Mouse (Mus musculus): ENCODE results near the gene Sgo1. TPM values are rescaled to one million over a fixed set of nuclear protein-coding genes. Genes with fewer than 3 reads are reported as not detected.

The Sgo1 gene
- total RNA-seq, 2 experiments from 2014 or later = 26.3 to 44.7 TPM

- no peak for ATAC-seq (replicated peaks; ENCODE audit: low FRiP score, low TSS enrichment, poor library complexity, severe bottlenecking)
Observed at GRCm38 (mm10) chr17:53655081-53655480, 34.1 kb downstream of the Sgo1 start.

- ATAC-seq (replicated peaks; ENCODE audit: low FRiP score, low TSS enrichment, poor library complexity, severe bottlenecking) = no peak
Observed at GRCm38 (mm10) chr17:53654596-53654995, 34.5 kb downstream of the Sgo1 start.

GRCm38 (mm10) chr17:53650251-53650661 is 38.9 kb downstream of the Sgo1 start:
- no peak for ATAC-seq (replicated peaks; ENCODE audit: low FRiP score, low TSS enrichment, poor library complexity, severe bottlenecking)

- no peak for ATAC-seq (replicated peaks; ENCODE audit: low FRiP score, low TSS enrichment, poor library complexity, severe bottlenecking)
Observed at GRCm38 (mm10) chr17:53643360-53643759, 45.8 kb downstream of the Sgo1 start.

- no peak for ATAC-seq (replicated peaks; ENCODE audit: low FRiP score, low TSS enrichment, poor library complexity, severe bottlenecking)
Observed at GRCm38 (mm10) chr17:53631344-53631743, 57.8 kb downstream of the Sgo1 start.

GRCm38 (mm10) chr17:53628131-53628530 is 61.0 kb downstream of the Sgo1 start:
- ATAC-seq (replicated peaks; ENCODE audit: low FRiP score, low TSS enrichment, poor library complexity, severe bottlenecking) = no peak

- ATAC-seq (replicated peaks; ENCODE audit: low FRiP score, low TSS enrichment, poor library complexity, severe bottlenecking) = no peak
Observed at GRCm38 (mm10) chr17:53627497-53627896, 61.6 kb downstream of the Sgo1 start.

GRCm38 (mm10) chr17:53626160-53626559 is 63.0 kb downstream of the Sgo1 start:
- ATAC-seq (replicated peaks; ENCODE audit: low FRiP score, low TSS enrichment, poor library complexity, severe bottlenecking) = no peak

Other genes starting within 250 kb of the Sgo1 start
- gene Efhb, start 226.0 kb downstream of the Sgo1 start, total RNA-seq (2014; fragmentation: Nextera tagmentation) = not detected in 2 replicates
- 0.11 TPM in 1 of 2 replicates, not detected in the other for gene Efhb, start 226.0 kb downstream of the Sgo1 start, total RNA-seq (2017)
- gene Rab5a, start 210.1 kb downstream of the Sgo1 start, total RNA-seq (2014; fragmentation: Nextera tagmentation) = 35.2 and 38.9 TPM in 2 replicates
- 53.7 and 73.3 TPM in 2 replicates for gene Rab5a, start 210.1 kb downstream of the Sgo1 start, total RNA-seq (2017)
- gene Pp2d1, start 149.9 kb downstream of the Sgo1 start, total RNA-seq (2014; fragmentation: Nextera tagmentation) = 0.28 TPM in 1 of 2 replicates, not detected in the other
- 0.05 TPM in 1 of 2 replicates, not detected in the other for gene Pp2d1, start 149.9 kb downstream of the Sgo1 start, total RNA-seq (2017)
- gene Kat2b, start 122.5 kb downstream of the Sgo1 start, total RNA-seq (2014; fragmentation: Nextera tagmentation) = 27.8 and 33.9 TPM in 2 replicates
- 24.5 and 53.7 TPM in 2 replicates for gene Kat2b, start 122.5 kb downstream of the Sgo1 start, total RNA-seq (2017)
- gene Sult1c2, start 157.0 kb upstream of the Sgo1 start, total RNA-seq (2014; fragmentation: Nextera tagmentation) = not detected in 2 replicates
- not detected in 2 replicates for gene Sult1c2, start 157.0 kb upstream of the Sgo1 start, total RNA-seq (2017)

Data from megakaryocyte-erythroid progenitor cell, adult 5-6 weeks (primary cell).